Mouse (Mus musculus): Measurements from ENCODE around the gene Farp1.

DNA sequence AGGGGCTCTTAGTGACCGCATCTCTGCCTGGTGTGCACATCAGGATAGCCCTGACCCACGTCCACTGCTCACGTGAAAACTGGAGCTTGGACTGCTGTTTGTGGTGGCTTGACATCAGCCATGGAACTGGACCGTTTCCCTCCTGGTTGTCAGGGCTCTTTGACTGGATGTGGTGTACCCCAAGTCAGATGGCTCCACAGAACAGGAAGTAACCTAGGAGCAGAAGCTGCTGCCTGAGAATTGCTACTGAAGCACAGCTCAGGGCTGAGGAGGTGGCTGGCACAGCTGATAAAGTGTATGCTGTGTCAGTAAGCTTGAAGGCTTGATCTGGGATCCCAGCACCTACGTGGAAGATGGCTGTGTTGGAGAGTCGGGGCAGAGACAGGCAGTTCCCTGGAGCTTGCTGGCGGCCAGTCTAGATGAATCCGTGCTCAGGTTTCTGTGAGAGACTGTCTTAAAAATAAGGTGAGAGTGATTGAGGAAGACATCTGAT, 151.4 kb downstream of the Farp1 start:
- TF ChIP-seq POLR2A (IDR thresholded peaks at IDR 0.05; ENCODE audit: borderline replicate concordance, insufficient read depth, low read length), result no peak
- TF ChIP-seq CTCF (IDR thresholded peaks at IDR 0.05; ENCODE audit: borderline replicate concordance, insufficient read depth, low read depth, low read length), result no peak
